Mouse (Mus musculus) gastrocnemius, adult 2 months (tissue): Measurements from ENCODE around the gene Poglut1. TPM values are rescaled to one million over a fixed set of nuclear protein-coding genes. Genes with fewer than 3 reads are reported as not detected.
A peak's percentile ranks its signal among the peaks of the same experiment; 100 is the strongest.
"Not testable (repeated sequence)": the region's sequence is repeated elsewhere in the genome, so short reads cannot be mapped to it uniquely, and the experiment has no call there.

ENCODE experiments used
- DNase-seq: peaks from one replicate; pipeline ENCODE4 v3.0.0; 2022
- H3K27ac ChIP-seq: fragments of 200-600 bp; 2 replicates; pipeline ENCODE4 v1.8.1; 2022; ENCODE audit warnings: mild to moderate bottlenecking
- H3K4me3 ChIP-seq: fragments of 200-600 bp; 2 replicates; pipeline ENCODE4 v1.8.1; 2022; ENCODE audit warnings: mild to moderate bottlenecking, moderate library complexity
- CTCF ChIP-seq: fragments of 200-600 bp; IDR thresholded peaks from 2 replicates; pipeline ENCODE4 v1.8.1; 2022; ENCODE audit warnings: antibody characterized with exemption, mild to moderate bottlenecking, moderate library complexity
- intact Hi-C: fragments of 180-260 bp; cut with DNase I; formaldehyde crosslinking; loops from one replicate; pipeline ENCODE4 v1.15.1; 2025
- total RNA-seq, 2 experiments: library from RNA; stranded (reverse); gene quantifications; 2 replicates each; pipeline ENCODE4 v1.2.3; 2021

Gene Poglut1
- total RNA-seq, 2 experiments from 2014 or later: 8.5 TPM

DNA sequence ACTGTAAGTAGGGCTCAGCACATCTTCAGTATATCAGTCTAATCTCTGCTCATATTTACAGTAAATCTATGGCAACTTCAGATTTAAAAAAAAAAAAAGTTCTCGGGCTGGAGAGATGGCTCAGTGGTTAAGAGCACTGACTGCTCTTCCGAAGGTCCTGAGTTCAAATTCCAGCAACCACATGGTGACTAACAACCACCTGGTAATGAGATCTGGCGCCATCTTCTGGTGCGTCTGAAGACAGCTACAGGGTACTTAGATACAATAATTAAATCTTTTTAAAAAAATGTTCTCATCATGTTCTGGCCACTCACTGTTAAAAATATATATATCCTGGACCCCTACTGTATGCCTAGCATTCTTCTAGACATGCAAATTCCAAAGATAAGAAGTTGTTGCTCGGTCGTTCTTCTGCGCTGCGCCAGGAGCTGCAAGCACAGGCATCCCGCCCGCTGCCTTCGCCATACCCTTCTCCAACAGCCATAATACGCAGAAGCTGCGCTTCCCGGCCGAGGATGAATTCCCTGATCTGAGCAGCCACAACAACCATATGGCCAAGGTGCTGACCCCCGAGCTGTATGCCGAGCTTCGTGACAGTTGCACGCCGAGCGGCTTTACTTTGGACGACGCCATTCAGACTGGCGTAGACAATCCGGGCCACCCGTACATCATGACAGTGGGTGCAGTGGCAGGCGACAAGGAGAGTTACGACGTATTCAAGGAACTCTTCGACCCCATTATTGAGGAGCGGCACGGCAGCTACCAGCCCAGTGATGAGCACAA lies 67.1 kb downstream of the Poglut1 start:
- intact Hi-C loops: loop anchor here (2.0 to 10.0 kb wide), 2 partner anchors 108 to 138 kb away; no protein-coding TSS in a partner anchor
- Histone ChIP-seq H3K4me3 (peak overlapping the region; percentile 70), H3K27ac (no peak overlapping the region)
- peak; percentile 83 for TF ChIP-seq CTCF
- DNase-seq: peak; percentile 58

- TF ChIP-seq CTCF: no peak
- Histone ChIP-seq H3K4me3 (no peak overlapping the region), H3K27ac (no peak overlapping the region)
- no peak for DNase-seq
- intact Hi-C loops: loop anchor here (10.0 kb wide), 1 partner anchor 107 kb away; no protein-coding TSS in a partner anchor
Observed at GRCm38 (mm10) chr16:38481327-38481726, 68.7 kb downstream of the Poglut1 start.

GRCm38 (mm10) chr16:38478296-38478695 lies 71.8 kb downstream of the Poglut1 start:
- no peak for TF ChIP-seq CTCF
- intact Hi-C loops: no loop called here
- DNase-seq: no peak
- H3K27ac ChIP-seq: no peak overlapping the region
- H3K4me3 ChIP-seq: no peak overlapping the region

DNA sequence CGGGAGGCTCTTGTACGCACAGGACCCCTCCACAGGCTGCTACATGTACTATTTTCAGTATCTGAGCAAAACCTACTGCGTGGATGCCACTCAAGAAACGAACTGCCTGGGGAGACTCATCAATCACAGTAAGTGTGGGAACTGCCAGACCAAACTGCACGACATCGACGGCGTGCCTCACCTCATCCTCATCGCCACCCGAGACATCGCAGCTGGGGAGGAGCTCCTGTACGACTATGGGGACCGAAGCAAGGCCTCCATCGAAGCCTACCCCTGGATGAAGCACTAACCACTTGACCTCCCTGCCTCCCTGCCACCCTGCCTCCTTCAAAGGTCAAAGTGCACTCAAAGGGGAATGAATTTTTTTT lies 72.8 kb downstream of the Poglut1 start:
- Histone ChIP-seq H3K4me3 (peak overlapping the region; percentile 72), H3K27ac (peak overlapping the region; percentile 78; the same call in 1 of the 2 replicates)
- DNase-seq, intact Hi-C loops: not testable (repeated sequence)

DNA sequence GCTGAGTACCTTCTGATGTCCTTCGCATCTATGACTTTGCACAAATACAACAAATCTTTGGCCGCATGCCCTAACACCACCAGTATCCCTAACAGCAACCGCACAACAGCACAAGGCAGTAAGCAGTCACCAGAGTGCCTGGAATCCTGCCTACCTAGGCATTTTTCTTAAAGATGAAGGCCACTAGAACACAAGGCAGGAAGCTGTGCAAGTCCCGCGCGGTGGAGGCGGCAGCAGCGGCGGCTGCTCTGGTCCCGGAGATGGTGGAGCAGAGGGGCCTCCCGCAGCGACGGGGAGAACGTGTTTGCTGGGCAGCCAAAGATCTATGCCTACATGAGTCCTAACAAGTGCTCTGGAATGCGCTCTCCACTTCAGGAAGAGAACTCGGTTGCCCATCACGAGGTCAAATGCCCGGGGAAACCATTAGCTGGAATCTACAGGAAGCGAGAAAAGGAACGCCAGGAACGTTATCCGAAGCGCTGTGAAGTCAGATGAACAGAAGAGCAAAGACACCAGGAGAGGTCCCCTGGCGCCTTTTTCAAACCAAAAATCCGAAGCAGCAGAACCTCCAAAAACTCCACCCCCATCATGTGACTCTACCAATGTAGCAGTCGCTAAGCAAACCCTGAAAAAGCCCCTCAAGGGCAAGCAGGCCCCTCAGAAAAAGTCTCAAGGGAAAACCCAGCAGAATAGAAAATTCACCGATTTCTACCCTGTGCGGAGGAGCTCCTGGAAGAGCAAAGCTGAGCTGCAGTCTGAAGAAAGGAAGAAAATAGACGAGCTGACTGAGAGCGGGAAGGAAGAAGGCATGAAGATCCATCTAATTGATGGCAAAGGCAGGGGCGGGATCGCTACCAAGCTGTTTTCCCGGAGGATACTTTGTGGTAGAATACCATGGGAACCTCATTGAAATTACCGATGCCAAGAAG lies 73.5 kb downstream of the Poglut1 start:
- intact Hi-C loops: no loop called here
- peak overlapping the region; percentile 72 for H3K4me3 ChIP-seq
- DNase-seq: peak; percentile 54
- peak overlapping the region; percentile 78 for H3K27ac ChIP-seq
- TF ChIP-seq CTCF: no peak

GRCm38 (mm10) chr16:38475681-38476311 lies 74.3 kb downstream of the Poglut1 start:
- Histone ChIP-seq H3K4me3 (peak overlapping the region; percentile 72), H3K27ac (peak overlapping the region; percentile 78)
- DNase-seq: no peak
- intact Hi-C loops: no loop called here
- no peak for TF ChIP-seq CTCF

Other genes with a start within 250 kb of the Poglut1 start
- gene Maats1, start 208.1 kb downstream of the Poglut1 start, total RNA-seq: not detected
- 100 to 1,000 TPM; 138 to 190 TPM for gene Cox17, start 203.3 kb downstream of the Poglut1 start, total RNA-seq
- not detected for gene Gm21987, start 203.2 kb downstream of the Poglut1 start, total RNA-seq
- 10 to 100 TPM; 55.5 to 61.6 TPM for gene Popdc2, start 188.0 kb downstream of the Poglut1 start, total RNA-seq
- 1 to 10 TPM; 5.3 to 6.3 TPM for gene Pla1a, start 117.1 kb downstream of the Poglut1 start, total RNA-seq
- 10 to 100 TPM; 17.5 to 20.9 TPM for gene Adprh, start 97.6 kb downstream of the Poglut1 start, total RNA-seq
- under 1 TPM; 0.13 to 0.31 TPM for gene Cd80, start 94.7 kb downstream of the Poglut1 start, total RNA-seq
- gene Timmdc1, start 27.6 kb downstream of the Poglut1 start, total RNA-seq: 10 to 100 TPM; 40.9 to 54.9 TPM
- 10 to 100 TPM; 17.4 to 20.7 TPM for gene Tmem39a, start 8.4 kb upstream of the Poglut1 start, total RNA-seq
- gene Arhgap31, start 163.0 kb upstream of the Poglut1 start, total RNA-seq: 10 to 100 TPM; 11.9 to 18.6 TPM
- 1 to 10 TPM; 3.3 to 7.0 TPM for gene B4galt4, start 192.0 kb upstream of the Poglut1 start, total RNA-seq